Mouse (Mus musculus) spleen, postnatal 14 days (tissue): ENCODE results near the gene Ncbp3.

Experiments
- DNase-seq, 2 experiments: peaks; one replicate each; pipeline ENCODE4 v3.0.0; 2021 to 2022; ENCODE audit warnings: low spot score in 2 of 2

Ncbp3 gene

DNA sequence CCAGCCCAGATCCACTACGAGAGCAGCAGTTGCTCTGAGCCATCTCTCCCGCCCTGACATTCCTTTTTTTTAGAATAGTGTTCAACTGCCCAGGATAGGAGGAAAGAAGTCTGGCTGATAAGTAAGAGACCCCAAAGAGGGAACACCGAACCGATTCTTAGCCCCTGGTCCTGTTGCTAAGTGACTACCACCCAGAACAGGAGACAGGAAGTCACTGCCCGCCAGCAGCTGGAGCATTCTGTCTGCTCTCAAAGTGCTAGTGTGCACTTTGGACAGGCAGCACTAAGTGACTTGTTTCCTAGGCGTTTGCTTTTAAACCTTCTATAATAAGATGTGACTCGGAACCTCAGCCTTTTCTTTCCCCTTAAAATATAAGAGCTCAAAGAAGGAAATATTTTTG, 37.8 kb downstream of the Ncbp3 start:
- DNase-seq, result no peak

- no peak for DNase-seq
Observed at GRCm38 (mm10) chr11:73087700-73088480, 40.3 kb downstream of the Ncbp3 start.

- no peak for DNase-seq
Observed at GRCm38 (mm10) chr11:73090283-73090682, 42.7 kb downstream of the Ncbp3 start, which contains the start of gene Itgae. Gene Itgae, plus strand, starts transcription at chr11:73090583.

DNA sequence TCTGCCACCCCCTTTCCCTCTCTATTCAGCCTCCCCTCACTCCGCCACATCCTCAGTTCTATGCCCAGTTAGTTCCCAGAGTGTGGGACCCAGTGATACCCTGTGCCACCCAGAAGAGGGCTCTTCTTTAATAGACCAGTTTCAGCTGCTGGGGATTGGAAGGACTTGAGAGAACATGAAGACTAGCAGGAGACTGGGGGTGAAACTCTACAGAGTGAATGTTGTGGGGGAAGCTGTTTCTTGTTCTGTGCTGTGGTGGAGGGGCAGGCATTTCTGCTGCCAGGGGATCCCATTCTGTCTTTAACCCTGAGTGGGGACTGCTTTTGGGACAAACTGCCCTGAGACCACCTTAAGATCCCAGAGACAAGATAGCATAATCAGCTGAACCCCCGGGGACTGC, 43.2 kb downstream of the Ncbp3 start:
- DNase-seq, result no peak

DNA sequence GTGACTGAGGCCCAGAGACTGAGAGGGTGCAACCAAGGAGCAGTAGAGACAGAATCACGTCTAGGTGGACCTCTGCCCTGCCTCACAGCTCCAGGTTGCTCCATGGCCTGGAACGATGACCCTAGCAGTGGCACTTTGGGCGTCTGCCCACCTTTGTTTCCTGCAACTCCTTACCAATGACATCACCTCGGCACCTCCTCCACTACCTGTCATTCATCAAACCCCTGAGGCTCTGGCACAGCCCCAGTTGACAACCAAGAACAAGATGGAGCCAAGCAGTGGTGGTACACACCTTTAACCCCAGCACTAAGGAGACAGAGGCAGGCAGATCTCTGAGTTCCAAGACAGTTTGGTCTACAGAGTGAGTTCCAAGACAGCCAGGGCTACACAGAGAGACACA, 44.5 kb downstream of the Ncbp3 start:
- DNase-seq, result no peak

DNA sequence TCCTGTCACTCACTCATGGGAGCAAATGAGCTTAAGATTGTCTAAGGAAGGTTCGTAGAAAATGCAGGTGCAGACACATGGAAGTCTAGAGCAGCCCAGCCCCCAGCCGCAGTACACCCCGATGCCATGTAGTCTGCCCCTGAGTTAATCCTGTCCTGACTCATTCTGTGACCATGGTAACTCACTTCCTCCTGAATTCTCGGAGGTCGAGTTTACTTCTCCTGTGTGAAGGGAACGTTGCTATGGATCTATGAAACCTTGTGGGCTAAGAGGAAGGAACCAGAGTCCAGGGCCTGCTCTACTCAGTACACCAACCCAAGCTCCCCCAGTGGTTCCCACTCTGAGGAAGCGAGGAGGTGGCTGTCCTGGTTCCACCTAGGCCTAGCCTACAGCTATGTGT, 45.3 kb downstream of the Ncbp3 start:
- no peak for DNase-seq

DNA sequence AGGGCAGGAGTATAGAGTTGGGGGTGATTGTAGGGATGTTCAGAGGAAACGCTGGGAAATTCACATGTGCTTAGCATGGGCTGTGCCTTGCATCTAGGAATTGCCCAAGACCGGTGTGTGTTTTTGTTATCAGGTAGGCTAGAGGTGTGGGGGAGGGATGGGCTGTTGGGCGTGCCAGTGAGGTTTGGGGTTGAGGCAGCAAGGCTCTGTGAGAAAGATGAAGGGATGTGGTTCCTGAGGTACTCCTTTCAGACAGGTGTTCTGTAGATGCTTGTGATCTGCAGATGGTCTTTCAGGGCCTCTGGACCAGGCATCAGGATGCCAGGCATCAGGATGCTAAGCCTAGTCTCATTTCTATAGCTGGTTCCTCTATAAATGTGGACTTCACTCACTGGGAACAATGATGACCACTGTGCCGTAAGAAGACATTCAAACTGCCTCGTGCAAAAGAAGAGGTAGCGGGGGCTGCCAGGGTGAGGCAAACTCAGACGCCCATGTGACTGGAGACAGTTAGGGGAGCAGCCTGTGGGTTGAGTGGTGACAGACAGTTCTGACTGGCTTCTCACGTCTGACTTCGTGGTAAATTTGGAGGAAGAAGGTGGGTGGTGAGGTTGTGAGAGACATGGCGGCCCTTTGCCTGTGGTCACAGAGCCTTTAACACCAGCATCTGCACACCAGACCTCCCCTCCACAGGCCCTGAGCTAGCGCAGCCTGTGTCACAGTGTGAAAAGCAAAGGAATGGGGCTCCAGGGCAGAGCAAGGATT, 46.8 kb downstream of the Ncbp3 start:
- no peak for DNase-seq

DNA sequence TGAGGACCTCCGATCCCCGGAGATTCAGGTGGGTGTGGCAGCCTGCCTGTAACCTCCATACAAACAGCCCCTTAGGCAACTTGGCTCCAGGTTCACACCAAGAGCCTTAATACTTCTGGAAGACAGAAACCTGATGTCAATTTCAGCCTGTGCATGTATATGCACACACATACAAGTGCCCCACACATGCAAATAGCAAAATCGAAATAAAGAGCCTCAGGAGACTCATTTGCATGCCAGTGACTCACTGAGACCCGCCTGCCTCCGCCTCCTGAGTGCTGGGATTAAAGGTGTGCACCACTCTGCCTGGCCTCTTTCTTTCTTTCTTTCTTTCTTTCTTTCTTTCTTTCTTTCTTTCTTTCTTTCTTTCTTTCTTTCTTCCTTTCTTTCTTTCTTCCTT, 51.3 kb downstream of the Ncbp3 start:
- no peak for DNase-seq

DNA sequence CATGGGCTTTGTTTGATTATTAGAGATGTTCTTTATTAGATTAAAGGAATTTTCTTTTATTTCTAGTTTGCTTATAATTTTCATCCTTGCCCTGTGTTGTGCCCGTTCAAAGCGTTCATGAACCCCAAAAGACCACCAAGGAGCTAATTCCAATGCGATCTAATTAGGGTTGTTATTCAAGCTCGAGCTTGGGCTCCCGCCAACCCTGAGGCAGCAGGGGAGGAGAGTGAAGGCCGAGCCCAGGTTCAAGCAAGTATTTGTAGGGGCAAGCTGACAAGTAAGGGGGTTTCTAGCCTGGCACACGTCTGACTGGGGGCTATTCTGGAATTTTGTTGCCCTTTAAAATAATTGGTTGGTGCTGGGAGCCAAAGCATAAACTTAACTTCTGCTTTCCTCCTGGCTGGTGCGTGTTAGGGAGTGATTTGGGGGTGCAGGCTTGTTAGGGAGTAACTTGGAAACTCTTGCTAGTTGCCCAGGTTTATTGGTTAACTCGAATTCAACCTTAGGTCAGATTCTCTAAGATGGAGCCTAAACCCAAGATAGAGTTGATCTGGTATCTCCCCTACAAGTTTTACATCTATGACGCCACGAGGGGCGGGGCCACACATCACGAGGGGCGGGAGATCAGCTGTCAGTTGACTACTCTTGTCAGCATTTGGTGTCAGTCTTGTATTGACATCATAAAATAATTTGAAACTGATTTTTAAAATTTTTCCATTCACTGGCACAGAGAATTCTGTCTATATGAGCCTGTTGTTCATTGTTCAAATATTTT, 52.6 kb downstream of the Ncbp3 start:
- DNase-seq, result no peak

DNA sequence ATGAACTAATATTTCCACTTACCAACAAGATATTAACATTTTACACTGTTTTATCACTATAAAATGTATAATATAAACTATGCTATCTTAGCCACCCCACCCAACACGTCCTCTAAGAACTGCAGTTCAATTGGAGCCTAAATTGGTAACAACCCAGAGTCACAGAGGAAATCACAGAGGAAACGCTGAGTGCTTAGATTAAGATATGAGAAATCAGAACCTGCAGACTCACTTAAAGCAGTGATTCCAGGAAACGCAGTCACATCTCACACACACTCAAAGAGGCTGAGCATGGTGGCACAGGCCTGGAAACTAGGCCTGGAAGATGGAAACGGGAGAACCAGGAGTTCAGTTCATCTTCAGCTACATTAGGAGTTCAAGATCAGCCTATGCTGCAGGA, 53.7 kb downstream of the Ncbp3 start:
- DNase-seq, result no peak

DNA sequence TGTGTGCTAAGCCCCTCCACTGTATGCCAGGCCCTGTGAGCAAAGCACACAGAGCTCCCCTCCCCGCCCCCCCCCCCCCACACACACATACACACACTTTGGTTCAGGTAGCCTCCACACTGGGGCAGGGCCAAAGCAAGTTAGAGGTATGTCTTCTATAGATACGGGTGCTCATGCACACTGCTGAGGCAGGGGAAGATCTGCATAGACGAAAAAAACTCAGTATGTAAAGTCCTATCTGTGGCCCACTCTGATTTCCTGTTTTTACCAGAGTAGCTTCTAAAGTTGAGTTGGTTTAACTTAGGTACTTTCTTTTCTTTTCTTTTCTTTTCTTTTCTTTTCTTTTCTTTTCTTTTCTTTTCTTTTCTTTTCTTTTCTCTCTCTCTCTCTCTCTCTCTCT, 57.7 kb downstream of the Ncbp3 start:
- DNase-seq, result no peak

- peak in 1 of 2 experiments; percentile 18 for DNase-seq
Observed at GRCm38 (mm10) chr11:73107358-73107757, 59.8 kb downstream of the Ncbp3 start.

DNA sequence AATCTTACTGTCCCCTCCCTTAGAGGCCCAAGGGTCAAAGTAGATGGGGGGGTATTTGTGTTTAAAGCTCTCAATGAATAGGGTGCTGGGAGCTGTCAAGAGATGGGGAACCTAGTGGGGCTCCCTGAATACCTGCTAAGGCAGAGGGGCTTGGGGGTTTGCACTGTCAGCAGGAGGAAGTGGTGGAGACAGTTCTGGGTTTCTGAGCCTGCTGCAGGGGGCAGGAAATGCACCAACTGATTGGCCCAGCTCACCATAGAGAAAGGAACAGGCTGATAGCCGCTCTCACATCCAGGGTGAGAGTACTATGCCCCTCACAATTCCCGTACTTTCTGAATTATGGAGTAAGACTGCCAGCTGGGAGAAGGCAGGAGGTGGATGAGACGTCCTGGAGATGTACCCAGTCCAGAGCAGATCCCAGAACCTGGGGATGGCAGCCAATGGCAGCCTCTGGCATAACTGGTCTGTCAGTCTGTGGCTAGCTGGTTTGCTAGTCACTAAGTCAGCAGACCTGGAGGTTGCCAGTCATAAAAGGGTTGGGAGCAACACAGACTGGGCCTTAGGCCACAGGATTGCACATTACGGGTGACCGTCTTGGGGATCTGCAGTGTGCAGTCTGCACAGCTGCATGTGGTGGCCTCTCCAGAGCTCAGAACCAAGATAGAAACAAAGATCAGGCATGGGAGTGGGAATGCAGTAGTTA, 60.8 kb downstream of the Ncbp3 start:
- DNase-seq, result no peak

DNA sequence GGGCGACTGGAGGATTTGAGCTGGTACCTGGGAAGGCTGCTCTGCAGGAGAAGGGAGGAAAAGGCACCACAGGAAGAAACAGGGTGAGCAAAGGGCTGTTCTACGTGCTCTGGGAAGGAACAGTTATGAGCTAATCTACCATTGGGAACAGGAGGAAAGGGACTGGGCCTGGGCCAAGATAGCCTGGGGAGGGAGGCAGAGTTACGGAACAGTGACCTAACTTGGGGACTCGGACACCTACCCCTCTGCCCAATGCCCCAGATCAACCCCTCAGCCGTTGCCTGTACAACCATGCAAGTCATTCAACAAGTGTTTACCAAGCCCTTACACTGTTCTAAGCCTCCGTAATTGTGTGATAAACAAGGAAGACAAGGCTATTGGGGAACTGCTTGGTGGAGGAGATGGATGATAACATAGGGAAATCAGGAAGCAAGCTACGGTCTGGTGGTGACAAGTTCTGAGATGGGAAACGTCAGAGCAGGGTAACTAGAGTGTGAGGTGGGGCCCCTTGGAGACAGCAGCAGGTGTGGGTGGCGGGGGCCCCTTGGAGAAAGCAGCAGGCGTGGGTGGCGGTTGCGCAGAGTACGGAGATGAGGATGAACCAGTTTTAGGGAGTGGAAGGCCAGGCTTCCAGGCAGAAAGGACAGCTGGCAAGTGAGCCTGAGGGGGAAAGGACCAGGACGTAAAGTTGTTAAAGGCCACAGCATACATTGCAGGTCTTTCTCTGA, 61.5 kb downstream of the Ncbp3 start:
- DNase-seq, result no peak

GRCm38 (mm10) chr11:73109941-73110340, 62.4 kb downstream of the Ncbp3 start:
- DNase-seq, result no peak

DNA sequence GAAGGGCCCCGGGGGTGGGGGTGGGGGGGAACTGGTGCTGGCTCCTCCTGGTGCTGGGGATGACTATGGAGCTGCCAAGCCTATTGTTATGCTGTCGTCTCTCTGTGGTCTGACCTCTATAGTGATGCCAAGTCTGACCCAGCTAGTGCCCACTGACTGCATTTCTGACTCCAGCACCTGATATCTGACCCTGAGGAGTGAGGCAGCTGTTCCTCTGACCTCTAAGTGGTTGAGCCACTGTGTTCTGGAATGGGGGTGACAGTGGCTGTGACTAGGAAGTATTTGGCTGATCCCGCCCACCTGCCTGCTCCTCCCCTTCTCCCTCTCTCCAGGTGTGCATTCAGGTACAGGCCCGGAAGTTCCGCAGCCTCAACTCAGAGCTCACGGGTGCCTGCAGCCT, 63.8 kb downstream of the Ncbp3 start:
- DNase-seq, result no peak

DNA sequence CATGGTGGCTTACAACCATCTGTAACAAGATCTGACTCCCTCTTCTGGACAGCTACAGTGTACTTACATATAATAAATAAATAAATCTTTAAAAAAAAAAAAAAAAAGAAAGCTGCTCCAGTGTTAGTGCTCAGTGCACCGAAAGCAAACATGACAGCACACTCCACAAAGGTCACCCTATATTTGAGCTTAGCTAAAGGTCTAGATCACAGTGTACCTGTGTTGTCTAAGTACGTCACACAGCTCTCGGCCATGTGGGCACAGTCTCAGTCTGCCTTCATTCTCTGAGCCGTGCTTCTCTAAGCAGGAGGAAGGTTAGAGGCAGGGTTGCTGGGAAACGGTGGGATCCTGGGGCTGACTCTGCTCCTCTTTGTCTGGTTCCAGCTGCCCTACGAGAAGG, 78.9 kb downstream of the Ncbp3 start:
- no peak for DNase-seq

DNA sequence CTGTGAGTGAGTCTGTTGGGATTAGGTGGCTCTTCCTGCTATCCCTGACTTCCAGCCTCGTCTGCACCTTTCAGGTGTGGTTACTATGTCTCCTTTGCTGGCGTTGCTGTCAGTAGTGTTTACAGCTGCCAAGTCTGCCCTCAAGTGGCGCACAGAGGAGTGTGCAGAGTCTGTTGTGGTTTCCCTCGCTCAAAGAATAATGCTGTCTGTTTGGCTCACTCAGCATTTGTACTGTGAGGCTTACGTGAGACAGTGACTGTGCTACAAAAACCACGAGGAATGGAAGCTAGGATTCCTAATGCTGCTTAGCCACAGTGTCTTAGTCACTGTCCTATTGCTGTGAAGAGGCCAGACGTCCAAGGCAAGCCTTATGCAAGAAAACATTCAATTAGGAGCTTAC, 83.4 kb downstream of the Ncbp3 start:
- DNase-seq, result no peak

GRCm38 (mm10) chr11:73132999-73133398, 85.4 kb downstream of the Ncbp3 start:
- DNase-seq, result no peak

DNA sequence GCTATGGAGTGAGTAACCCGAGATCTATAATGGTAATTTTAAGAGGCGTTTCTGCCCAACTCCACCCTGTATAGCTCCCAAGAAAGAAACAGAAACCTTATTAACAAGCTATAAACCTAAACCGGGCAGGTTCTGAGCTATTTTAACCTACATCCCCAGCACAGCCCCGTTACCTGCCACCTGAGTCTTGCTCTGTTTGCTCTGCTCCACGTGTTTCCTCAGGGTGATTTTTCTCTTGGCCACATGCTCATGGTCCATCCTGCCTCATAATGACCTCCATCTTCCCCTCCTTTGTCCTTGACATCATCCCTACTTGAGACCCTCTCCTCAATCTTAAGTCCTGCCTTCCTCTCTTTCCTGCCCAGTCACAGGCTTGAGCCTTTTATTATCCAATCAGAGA, 86.6 kb downstream of the Ncbp3 start:
- DNase-seq, result no peak

DNA sequence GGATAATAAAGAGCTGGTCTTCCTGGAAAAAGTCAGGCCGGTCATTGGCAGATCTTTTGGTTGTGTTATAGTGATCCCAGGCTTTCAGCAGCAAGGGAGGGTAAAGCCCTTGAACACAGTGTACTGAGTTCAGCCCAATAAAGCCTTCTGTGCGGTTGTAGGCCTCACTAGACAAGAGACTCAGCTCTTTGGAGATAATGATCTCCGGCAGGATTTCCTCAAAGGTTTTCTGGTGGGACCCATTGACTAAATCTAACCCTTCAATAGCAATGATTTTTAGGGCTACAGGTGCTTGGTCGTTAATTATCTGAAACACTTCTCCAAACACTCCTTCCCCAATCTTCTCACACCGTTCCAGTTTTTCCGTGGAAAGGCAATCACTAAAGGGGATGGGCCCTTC, 89.0 kb downstream of the Ncbp3 start:
- DNase-seq, result no peak
